Mouse (Mus musculus): ENCODE results near the gene Nrip1.

Nrip1 gene

DNA sequence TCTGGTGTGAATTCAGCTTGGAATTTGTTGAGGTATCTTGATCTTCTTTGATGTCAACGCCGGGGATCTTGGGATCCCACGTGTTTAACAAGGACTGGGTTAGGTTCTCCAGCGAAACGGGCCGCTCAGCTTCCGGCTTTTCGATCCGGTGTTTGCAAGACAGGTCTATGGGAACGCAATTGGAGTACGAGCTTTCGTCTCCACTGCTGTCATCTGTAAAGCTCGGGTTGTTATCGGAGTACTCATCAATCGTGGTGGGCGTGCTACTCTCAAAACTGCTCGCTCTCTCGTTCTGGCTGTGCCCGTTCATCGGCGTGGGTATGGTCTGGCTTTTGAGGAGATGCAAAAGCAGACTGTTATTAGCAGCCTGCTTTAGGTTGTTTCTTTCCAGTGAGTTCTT, 80.5 kb downstream of the Nrip1 start:
- in situ Hi-C loops (cut with MboI; ENCODE audit: unreplicated experiment in 2 of 2) = no loop called here

DNA sequence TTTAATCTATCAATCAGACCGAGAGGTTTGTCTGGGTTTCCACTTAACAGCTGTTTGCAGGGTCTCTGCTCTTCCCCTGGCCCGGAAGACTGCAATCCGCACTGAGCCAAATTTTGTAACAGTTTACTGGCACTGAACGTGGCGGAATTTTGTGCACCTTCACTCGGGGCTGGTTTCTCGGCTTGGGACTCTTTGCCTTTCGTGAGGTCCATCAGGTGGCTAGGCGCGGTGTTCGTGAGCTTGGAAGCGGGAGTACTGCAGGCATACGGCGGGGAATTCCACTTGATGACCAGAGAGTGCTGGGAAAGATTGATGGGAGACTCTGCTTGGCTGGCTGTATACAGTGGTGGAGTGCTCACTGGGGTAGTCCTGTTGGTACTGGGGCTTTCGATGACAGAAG, 81.0 kb downstream of the Nrip1 start:
- in situ Hi-C loops (cut with MboI; ENCODE audit: unreplicated experiment in 2 of 2) = no loop called here

DNA sequence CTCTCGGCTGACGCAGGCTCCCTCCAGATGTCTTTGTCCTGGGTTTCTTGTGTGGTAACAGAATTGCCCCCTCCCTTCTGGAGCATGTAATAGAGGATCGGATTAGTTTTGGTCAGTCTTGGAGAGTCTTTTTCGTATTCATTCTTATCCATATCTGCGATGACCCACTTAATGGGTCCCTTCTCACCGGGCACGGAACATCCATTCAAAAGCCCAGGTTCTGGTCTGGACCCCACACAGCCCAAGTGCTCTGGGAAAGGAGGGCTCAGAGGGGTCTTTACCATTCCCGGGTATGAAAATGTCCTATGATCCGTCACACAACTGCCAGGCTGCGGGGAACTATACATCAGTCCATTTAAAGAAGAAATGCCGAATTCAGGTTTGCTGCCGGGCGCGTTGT, 82.3 kb downstream of the Nrip1 start:
- in situ Hi-C loops (cut with MboI; ENCODE audit: unreplicated experiment in 2 of 2) = no loop called here

DNA sequence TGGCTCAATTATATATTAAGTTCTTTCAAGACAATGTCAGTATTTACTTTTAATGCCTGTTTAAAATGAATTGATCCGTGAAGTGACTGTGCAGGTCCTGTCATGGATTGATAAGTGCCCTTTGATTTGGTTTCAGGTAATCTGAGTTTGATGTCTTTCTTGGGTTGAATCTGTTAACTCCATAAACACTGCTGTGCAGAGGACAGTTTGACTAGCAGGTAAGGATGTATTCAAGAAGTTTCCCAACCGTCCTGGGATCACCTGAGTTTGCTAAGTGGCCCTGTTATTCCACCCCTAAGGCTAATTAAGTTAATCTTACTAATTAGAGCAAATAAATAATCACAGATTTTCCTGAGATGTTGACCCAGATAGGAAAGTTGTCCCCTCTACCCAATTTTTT, 84.1 kb downstream of the Nrip1 start:
- in situ Hi-C loops (cut with MboI; ENCODE audit: unreplicated experiment in 2 of 2) = no loop called here

DNA sequence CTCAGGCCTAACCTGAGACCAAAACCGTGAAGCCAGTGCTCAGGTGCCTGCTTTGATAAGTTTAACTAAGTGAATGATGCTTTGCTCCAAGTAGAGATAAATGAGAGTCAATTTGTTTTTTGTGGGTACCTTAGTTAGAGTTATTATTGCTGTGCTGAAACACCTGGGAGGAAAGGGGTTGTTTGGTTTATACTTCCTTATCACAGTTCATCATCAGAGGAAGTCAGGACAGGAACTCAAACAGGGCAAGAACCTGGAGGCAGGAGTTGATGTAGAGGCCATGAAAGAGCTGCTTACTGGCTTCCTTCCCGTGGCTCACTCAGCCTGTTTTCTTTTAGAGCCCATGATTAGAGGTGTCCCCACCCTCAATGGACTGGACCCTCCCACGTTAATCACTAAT, 89.8 kb downstream of the Nrip1 start:
- in situ Hi-C loops (cut with MboI; ENCODE audit: unreplicated experiment in 2 of 2) = no loop called here

DNA sequence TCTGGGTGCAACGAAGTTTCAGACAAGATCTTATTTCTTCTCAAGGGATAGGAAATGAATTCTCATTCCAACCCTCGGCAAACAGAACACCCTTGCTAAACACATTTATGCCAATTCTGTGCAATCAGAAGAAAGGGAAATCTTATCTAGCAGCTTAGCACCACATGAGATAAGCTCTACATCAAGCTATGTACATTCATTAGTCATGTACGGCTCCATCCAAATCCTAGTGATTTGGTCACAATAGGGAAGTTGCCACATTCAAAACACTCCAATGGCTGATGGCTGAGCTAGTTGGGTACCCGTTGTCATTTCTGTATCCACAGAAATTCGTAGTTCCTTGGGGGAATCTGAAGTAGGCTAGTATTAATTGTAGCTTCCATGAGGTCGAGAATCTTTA, 91.8 kb downstream of the Nrip1 start:
- in situ Hi-C loops (cut with MboI; ENCODE audit: unreplicated experiment in 2 of 2) = no loop called here

DNA sequence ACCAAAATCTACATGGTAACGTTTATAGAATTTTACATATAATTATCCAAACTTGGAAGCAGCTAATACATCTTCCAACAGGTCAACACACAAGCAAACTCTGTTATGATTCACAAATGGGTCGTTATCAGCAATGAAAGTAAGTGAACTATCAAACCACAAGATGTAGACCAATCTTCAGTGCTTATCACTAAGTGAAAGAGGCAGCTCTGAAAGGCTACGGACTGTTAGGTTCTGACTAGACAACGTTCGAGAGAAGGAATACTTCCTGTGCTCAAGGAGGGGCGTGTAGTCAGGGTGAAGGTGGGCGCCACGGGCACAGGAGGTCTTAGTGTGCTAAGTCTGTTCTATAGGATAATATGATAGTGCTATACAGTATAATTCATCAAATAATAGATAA, 93.3 kb downstream of the Nrip1 start:
- in situ Hi-C loops (cut with MboI; ENCODE audit: unreplicated experiment in 2 of 2) = no loop called here

DNA sequence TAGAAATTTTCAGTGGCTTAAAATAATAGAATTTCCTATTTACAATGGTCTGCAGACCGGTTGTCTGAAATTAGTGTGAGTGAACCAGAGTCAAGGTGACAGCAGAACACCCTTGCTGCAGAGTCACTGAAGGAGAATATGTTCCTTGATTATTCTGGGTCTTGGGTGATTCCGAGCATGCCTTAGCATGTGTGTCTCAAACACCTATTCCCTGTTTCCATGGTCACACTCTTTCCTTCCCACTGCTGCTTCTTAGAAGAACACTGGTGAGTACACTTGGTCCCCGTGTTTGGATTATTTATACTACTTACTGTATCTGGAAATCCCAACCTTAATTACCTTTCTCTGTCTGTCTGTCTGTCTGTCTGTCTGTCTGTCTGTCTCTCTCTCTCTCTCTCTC, 97.4 kb downstream of the Nrip1 start:
- in situ Hi-C loops (cut with MboI; ENCODE audit: unreplicated experiment in 2 of 2) = no loop called here

DNA sequence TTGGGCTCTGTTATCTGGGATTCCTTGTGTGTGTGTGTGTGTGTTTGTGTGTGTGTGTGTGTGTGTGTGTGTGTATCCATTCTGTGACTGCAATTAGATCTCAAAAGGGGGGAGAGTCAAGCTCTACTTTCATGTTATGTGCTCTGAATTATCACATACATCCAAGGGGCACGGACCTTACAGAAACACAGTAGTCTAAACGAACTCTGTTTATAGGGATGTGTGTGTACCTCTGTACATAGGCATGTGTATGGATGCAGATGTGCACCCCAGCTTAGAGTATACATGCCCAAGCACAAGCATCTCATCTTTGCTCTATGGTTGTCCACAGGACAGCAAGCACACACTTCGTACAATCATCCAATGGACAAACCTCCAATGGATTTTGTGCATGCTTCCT, 98.0 kb downstream of the Nrip1 start:
- in situ Hi-C loops (cut with MboI; ENCODE audit: unreplicated experiment in 2 of 2) = no loop called here

DNA sequence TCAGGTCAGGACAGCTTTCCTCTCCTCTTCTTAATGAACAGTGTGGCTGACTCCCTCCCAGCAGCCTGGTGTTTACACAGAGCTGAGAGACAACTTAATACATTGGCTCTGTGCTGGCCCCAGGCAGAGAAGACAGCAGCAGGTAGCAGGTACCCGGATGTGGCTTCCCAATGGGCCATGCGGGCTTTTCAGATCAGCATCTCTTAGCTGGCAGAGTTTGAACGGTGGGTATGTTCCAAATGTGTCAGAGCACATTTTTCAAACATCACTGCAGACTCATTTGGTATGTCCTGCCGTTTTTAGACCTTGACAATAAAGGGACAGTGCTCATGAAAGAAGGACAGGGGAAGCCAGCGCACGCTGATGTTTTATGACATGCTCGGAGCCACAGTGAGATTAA, 98.5 kb downstream of the Nrip1 start:
- in situ Hi-C loops (cut with MboI; ENCODE audit: unreplicated experiment in 2 of 2) = no loop called here

DNA sequence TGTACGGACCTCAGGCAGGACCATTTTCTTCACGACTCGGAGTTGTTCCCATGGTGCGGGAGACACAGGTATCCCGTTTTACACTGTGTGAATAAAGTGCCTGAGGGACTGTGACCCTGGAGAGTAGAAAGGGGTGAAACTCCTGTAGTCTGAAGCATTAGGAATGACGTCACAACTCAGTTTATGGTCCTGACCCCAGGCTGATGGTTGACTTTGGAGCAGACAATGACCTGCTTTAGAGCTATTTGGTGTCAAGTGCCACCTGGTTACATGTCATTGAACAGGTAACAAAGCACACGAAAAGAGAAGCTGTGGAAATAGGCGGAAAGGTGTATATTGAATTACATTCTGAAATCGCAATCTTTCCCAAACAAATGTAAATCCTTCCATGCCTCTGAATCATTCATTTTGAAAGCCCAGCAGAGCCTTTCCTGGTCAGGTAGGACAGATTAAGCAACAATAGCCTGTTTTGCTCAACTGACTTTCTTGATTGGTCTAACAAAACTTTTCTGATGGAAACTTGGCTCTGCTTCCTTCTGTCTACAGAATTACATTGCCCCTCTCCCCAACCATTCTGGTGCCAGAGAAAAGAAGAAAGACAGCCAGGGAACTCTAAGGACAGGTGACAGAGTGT, 106.9 kb downstream of the Nrip1 start:
- in situ Hi-C loops (cut with MboI; ENCODE audit: unreplicated experiment in 2 of 2) = no loop called here

DNA sequence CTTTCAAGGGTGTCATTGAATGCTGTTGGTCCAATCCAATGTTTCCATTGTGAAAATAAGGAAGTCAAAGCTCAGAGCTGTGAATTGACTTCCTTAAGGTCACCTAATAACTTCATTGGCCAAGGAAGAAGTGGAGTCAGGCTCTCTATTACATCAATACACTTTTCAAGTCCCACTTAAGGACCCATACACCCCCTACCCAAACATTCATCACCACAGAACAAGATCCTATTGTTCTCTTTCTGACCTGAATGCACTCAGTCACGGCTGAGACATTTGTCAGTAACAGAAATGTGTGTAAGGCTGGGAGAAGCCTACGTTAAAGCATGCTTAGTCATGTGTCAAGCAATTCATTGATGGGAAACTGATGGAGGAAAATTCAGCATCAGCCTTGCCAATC, 107.8 kb downstream of the Nrip1 start:
- in situ Hi-C loops (cut with MboI; ENCODE audit: unreplicated experiment in 2 of 2) = no loop called here

DNA sequence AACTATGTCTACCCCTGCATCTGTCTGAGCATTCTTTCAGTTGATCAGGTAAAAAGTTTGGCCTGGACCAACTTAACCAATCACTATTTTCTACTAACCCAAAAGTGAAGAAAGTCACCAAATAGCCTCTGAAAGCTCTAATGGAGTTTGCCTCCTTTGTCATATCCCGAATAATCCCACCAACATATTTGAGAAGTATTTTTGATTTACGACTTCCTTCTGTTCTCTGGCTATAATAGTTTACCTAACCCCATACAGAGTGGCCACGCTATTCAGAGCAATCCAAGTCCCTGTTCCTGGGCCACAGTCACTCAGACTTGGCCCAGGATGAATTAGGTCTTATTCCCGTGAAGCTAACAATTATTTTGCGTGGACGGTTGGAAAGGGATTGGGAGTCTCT, 108.3 kb downstream of the Nrip1 start:
- in situ Hi-C loops (cut with MboI; ENCODE audit: unreplicated experiment in 2 of 2) = no loop called here

DNA sequence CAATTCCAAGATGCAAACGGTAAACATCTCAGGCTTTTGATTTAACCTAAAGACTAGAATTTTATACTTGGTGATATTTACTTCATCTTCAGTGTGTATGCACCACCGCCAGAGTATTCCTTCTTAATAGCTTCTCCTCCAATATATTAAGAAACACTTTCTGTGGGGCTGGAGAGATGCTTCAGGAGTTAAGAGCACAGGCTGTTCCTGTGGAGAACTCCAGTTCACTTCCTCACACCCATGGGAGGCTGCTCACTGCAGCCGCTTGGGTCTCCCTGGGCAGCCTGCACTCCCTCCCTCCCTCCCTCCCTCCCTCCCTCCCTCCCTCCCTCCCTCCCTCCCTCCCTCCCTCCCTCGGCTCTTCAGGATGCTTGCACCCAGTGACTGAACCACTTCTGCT, 110.2 kb downstream of the Nrip1 start:
- in situ Hi-C loops (cut with MboI; ENCODE audit: unreplicated experiment in 2 of 2) = no loop called here

DNA sequence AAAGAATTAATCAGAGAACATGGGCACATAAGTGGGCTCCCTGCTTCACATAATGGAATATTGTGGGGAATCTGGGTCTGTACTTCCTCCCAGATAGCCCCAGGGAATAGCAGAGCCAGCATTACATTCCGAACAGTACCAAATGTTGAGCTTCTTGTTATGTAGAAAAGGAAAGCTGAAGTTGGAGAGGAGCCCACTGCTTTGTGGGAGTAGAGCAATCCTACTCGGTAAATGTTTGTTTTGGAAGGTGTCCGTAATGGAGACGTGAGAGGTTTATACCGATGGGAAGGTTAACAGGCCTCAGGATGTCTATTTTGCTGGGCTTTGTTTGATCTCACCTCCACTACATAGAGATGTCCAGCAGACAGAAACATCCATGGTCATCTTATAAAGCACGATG, 113.3 kb downstream of the Nrip1 start:
- in situ Hi-C loops (cut with MboI; ENCODE audit: unreplicated experiment in 2 of 2) = no loop called here

DNA sequence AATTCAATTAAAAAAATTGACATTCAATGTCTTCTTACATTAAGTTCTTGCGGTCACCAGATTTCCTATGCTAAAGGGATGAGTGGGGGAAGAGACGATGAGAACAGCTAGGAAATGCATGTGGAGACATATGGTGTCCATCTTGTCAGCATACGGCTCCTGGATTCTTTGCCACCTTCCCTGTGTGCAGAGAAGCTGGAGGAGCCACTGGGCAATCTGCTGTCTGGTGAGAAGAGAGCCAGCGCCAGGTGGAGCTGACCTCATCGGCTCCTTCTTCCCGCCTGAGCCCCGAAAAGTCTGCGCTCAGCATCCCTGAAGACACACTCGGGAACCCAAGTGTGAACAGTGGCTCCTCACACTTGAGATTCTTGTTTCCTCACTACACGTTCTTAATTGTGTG, 121.8 kb downstream of the Nrip1 start:
- in situ Hi-C loops (cut with MboI; ENCODE audit: unreplicated experiment in 2 of 2) = no loop called here

DNA sequence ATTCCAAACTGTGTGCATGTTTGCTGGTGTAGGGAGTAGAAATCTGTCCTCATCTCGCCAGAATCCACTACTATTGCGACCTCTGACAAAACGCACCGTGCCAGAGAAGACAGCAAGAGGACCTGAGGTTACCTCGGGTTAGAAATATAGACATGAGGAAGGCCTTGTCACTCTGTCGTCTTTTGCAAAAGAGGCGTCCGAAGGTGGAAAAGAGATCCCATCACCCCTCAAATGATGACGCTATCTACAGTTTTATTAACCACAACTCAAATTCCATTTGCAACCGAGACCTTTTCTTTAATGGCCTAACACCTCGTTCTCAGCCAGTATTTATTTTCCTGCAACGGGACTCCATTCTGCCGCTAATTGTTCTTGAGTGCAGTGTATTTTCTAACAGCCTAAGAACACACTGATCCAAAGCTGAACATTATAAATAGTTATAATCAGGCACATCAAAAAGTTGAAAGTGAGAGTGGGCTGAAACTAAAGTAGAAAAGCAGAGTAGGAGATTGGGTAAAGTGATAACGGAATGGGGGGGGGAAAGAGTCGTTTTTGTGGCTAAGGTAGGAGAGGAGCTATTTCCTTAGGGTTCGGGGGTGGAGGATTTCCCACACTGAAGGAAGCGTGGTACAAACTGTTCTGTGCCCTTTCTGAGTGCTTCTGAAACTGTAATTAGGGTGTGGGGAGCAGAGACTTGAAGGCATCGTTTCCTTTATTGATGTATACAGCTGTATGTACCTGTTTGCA, 124.1 kb downstream of the Nrip1 start:
- in situ Hi-C loops (cut with MboI; ENCODE audit: unreplicated experiment in 2 of 2) = no loop called here

DNA sequence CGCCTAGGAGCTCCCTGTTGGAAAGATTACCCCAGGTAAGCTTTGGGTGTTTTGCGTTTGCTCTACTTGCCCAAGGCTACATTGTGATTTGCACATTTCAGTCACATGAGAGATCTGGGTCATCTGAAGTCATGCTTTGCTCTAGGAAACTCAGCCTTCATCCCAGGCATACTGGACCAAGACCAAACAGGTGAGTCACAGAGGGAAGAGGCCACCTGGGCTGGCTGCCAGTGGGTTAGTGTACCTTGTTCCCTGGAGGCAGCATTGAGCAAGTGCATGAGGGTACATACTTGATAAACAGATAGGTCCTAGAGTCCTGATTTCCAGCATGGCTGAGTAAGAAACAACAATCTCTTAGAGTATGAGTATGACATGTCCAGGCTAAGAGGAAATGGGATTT, 130.8 kb downstream of the Nrip1 start:
- in situ Hi-C loops (cut with MboI; ENCODE audit: unreplicated experiment in 2 of 2) = no loop called here

DNA sequence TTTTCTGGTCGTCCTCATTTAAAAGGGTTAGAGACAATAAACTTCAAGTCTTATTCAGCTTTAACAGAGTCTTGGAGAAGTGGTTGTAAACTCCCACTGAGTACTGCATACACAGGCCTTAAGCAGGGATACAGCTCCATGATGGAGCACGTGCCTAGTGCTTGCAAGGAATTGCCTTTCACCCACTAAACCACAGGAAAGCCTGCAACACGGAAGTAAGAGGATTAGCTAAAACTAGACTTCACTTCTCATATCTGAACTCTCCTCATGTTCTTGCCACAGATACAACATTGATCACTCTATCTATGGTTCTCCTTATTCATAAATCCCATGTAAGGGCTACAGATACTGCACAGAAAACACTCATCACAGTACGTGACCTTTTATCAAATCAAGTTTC, 132.4 kb downstream of the Nrip1 start:
- in situ Hi-C loops (cut with MboI; ENCODE audit: unreplicated experiment in 2 of 2) = no loop called here

DNA sequence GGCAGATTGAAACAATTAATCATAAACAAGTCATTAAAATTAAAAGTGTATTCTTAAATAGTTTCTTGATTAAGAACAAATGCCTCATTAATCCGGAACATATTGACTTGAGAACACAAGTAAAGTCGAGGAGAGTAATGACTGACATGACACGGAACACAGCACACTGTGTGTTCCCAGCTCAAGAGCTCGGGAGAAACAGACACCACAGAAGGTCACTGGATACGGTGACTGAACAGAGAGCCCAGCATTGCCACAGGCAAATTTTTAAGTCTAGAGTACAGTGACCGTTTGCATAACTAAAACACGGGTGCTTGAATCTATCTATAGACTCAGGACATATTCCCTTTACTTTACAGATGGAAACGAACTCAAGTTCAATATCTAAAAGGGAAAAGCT, 134.3 kb downstream of the Nrip1 start:
- in situ Hi-C loops (cut with MboI; ENCODE audit: unreplicated experiment in 2 of 2) = no loop called here

DNA sequence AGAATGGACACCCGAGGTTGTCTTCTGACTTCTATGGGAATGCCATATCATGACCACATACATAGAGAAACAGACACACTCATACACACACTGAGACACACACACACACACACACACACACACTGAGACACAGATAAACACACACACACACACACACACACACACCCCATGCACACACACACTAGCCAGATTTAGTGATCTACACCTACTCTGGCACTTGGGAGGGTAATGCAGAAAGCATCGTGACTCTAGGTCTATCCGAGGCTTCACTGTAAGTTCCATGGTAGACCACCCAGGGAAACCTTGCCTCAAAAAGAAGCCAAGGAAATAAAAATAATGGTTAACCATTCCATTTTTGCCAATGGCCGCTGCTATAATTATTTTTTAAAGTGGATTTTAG, 134.8 kb downstream of the Nrip1 start:
- in situ Hi-C loops (cut with MboI; ENCODE audit: unreplicated experiment in 2 of 2) = no loop called here
